Mouse (Mus musculus): ENCODE results near the gene Tanc2. TPM values are rescaled to one million over a fixed set of nuclear protein-coding genes. Genes with fewer than 3 reads are reported as not detected.

Gene Tanc2
- polyA plus RNA-seq, 1 experiment from 2014 or later = 46.7 TPM

DNA sequence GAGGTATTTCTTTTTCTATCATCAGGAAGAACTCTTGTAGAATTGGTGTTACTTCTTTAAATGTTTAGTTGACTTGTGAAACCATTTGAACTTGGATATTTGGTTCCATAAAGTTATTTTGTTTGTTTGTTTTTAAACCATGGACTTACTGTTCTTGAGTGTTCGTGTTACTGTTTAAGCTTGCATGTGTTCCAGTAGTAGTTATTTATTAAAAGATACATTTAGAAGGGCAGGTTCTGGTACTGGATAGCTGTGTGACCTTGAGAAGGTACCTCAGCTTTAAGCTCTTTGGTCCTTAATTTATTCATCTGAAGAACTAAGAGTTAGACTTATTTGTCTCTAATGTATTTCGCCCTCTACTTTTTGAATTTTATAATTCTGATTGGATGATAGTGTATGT is 64.8 kb downstream of the Tanc2 start:
- Histone ChIP-seq H3K36me3 (no peaks in the 10 kb centered on the region), H3K27me3 (replicated peaks) (no peaks in the 10 kb centered on the region), H3K4me2 (no peak overlapping the region), H3K9me3 (replicated peaks) (no peaks in the 10 kb centered on the region), H3K4me1 (peaks cover 4% of the 10 kb centered on the region; the same call in 1 of the 2 replicates), H3K27ac (replicated peaks) (no peak overlapping the region), H3K9ac (replicated peaks) (no peak overlapping the region), H3K4me3 (replicated peaks) (no peak overlapping the region)
- WGBS = 90% methylated on average over 2 of the region's 2 CpGs
- no peak for ATAC-seq (ENCODE audit: low FRiP score)

DNA sequence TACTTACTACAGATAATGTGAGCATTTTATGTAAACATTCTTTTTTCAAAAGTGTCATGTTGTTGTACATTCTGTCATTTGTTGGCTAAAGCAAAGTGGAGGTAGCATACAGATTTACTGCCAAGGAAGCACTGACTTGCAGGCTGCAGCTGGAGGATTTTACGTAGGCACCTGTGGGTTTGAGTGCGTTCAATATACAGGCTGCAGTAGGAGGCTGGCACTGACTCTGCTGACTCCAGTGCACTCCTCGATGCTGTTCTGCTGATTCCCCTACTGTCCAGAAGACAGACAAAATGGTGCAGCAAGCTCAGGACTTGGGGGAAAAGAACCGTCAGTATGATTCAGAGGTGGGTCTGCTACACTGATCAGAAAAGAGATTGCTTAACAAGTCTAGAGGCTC is 65.5 kb downstream of the Tanc2 start:
- peaks cover 4% of the 10 kb centered on the region; the same call in 1 of the 2 replicates for H3K4me1 ChIP-seq
- no peaks in the 10 kb centered on the region for H3K36me3 ChIP-seq
- no peaks in the 10 kb centered on the region for H3K9me3 ChIP-seq (replicated peaks)
- H3K4me3 ChIP-seq (replicated peaks) = no peak overlapping the region
- WGBS = 73% methylated on average over 4 of the region's 4 CpGs
- no peak for ATAC-seq (ENCODE audit: low FRiP score)
- no peak overlapping the region for H3K4me2 ChIP-seq
- H3K27me3 ChIP-seq (replicated peaks) = no peaks in the 10 kb centered on the region
- H3K27ac ChIP-seq (replicated peaks) = no peak overlapping the region
- H3K9ac ChIP-seq (replicated peaks) = no peak overlapping the region

DNA sequence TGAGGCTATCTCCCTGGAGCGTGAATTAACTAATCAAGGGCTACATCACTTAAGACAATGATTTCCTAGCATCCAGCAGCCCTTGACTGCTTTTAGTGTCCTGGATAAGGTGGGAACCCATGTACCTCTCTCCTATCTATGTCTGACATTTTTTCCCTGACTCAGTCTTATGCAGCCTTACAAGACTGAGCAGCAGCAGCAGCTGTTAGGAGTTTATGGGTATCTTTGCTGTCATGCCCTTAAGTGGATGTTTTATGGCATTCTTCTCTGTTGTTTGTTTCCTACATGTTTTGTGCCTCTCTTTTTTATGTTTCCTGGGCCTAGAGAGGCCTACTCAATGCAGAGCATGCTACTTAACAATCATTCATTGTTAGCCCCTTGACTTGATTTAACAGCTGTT is 78.1 kb downstream of the Tanc2 start:
- H3K4me2 ChIP-seq = no peak overlapping the region
- H3K27ac ChIP-seq (replicated peaks) = no peak overlapping the region
- H3K36me3 ChIP-seq = no peaks in the 10 kb centered on the region
- no peaks in the 10 kb centered on the region for H3K9me3 ChIP-seq (replicated peaks)
- no peak for ATAC-seq (ENCODE audit: low FRiP score)
- H3K9ac ChIP-seq (replicated peaks) = no peak overlapping the region
- no peaks in the 10 kb centered on the region for H3K27me3 ChIP-seq (replicated peaks)
- H3K4me3 ChIP-seq (replicated peaks) = no peak overlapping the region
- WGBS = 81% methylated on average over 1 of the region's 1 CpGs
- H3K4me1 ChIP-seq = 0 out of 2 replicates have a peak, but pooled peaks cover 3% of the 10 kb centered on the region

GRCm38 (mm10) chr11:105678996-105679395 is 89.2 kb downstream of the Tanc2 start:
- Histone ChIP-seq H3K9ac (replicated peaks) (no peak overlapping the region), H3K4me1 (no peaks in the 10 kb centered on the region), H3K36me3 (0 out of 2 replicates have a peak, but pooled peaks cover 2% of the 10 kb centered on the region), H3K4me3 (replicated peaks) (no peak overlapping the region), H3K27ac (replicated peaks) (no peak overlapping the region), H3K9me3 (replicated peaks) (no peaks in the 10 kb centered on the region), H3K4me2 (no peak overlapping the region), H3K27me3 (replicated peaks) (no peaks in the 10 kb centered on the region)
- no peak for ATAC-seq (ENCODE audit: low FRiP score)
- 96% methylated on average over 1 of the region's 1 CpGs for WGBS

DNA sequence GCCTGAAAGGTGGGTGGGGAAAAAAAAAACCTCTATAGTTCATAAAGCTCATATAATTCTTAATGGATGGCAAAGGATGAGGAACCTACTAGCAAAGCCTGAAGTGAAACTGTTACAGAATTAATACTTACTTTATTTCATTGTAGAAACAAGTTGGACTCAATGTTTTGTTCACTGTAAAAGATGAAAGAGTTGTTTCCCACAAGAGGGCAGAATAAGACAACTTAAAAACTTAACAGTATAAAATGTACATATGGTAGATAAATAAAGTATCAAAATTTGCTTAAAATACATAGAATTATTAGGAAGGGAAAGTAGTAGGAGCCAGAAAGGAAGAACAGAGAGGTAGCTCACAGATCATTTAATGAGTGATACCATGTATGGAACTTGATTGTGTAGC is 95.0 kb downstream of the Tanc2 start:
- no peaks in the 10 kb centered on the region for H3K4me1 ChIP-seq
- no peak overlapping the region for H3K4me3 ChIP-seq (replicated peaks)
- no peaks in the 10 kb centered on the region for H3K27me3 ChIP-seq (replicated peaks)
- H3K9me3 ChIP-seq (replicated peaks) = no peaks in the 10 kb centered on the region
- no peak for ATAC-seq (ENCODE audit: low FRiP score)
- no peaks in the 10 kb centered on the region for H3K36me3 ChIP-seq
- H3K27ac ChIP-seq (replicated peaks) = no peak overlapping the region
- no peak overlapping the region for H3K9ac ChIP-seq (replicated peaks)
- no peak overlapping the region for H3K4me2 ChIP-seq

DNA sequence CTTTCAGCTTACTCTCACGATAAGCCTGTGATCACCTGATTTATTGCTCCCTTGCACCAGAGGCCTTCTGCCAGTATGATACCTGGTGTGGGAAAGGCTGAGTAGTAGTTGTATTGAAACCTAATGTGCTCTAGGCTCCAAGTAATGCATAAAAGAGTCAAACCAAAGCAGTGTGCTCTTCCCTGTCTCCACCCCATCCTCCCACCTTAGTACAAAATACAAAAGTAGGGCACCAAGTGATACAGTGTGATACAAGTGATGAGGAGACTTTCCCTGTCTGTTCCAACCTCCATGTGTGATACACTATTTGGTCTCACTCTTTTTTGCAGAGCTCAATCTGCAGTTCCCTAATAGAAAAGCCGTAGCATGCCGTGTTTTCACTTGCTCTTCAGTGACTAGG is 110.7 kb downstream of the Tanc2 start:
- Histone ChIP-seq H3K9me3 (replicated peaks) (no peaks in the 10 kb centered on the region), H3K4me3 (replicated peaks) (no peak overlapping the region), H3K4me2 (no peak overlapping the region), H3K27me3 (replicated peaks) (no peaks in the 10 kb centered on the region), H3K36me3 (no peaks in the 10 kb centered on the region), H3K27ac (replicated peaks) (no peak overlapping the region), H3K4me1 (peaks cover 5% of the 10 kb centered on the region; the same call in 1 of the 2 replicates), H3K9ac (replicated peaks) (no peak overlapping the region)
- no peak for ATAC-seq (ENCODE audit: low FRiP score)
- WGBS = 66% methylated on average over 3 of the region's 3 CpGs

GRCm38 (mm10) chr11:105719660-105720059 is 129.9 kb downstream of the Tanc2 start:
- Histone ChIP-seq H3K9ac (replicated peaks) (no peak overlapping the region), H3K4me2 (no peak overlapping the region), H3K4me3 (replicated peaks) (no peak overlapping the region), H3K9me3 (replicated peaks) (no peaks in the 10 kb centered on the region), H3K27ac (replicated peaks) (no peak overlapping the region), H3K27me3 (replicated peaks) (no peaks in the 10 kb centered on the region), H3K4me1 (no peaks in the 10 kb centered on the region), H3K36me3 (no peaks in the 10 kb centered on the region)
- 52% methylated on average over 1 of the region's 1 CpGs for WGBS
- no peak for ATAC-seq (ENCODE audit: low FRiP score)

DNA sequence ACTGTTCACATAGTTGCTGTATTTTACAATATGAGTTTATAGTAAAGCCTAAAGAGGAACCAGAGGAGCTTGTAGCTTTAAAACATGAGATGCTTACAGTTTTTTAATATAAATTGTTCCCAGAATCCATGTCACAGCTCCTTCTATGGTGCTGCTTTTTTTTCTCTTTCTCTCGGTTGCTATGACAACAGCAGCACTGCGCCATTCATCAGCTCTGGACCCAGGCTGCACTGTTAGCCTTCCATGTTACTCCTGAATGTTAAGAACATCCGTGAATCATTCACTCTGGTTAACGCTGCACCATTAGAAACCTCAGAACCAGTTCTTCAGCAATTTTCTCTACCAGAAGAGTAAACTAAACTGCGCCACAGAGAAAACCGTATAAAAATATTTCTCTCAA is 141.8 kb downstream of the Tanc2 start:
- Histone ChIP-seq H3K4me1 (peaks cover 8% of the 10 kb centered on the region), H3K4me3 (replicated peaks) (peak overlapping the region; percentile 27; the same call in 1 of the 2 replicates), H3K27me3 (replicated peaks) (no peaks in the 10 kb centered on the region), H3K9me3 (replicated peaks) (no peaks in the 10 kb centered on the region), H3K36me3 (no peaks in the 10 kb centered on the region), H3K4me2 (peak overlapping the region; percentile 47), H3K27ac (replicated peaks) (peak overlapping the region; percentile 82), H3K9ac (replicated peaks) (no peak overlapping the region)
- 20% methylated on average over 6 of the region's 6 CpGs for WGBS
- peak; percentile 86; the same call in 1 of the 2 replicates for ATAC-seq (ENCODE audit: low FRiP score)

DNA sequence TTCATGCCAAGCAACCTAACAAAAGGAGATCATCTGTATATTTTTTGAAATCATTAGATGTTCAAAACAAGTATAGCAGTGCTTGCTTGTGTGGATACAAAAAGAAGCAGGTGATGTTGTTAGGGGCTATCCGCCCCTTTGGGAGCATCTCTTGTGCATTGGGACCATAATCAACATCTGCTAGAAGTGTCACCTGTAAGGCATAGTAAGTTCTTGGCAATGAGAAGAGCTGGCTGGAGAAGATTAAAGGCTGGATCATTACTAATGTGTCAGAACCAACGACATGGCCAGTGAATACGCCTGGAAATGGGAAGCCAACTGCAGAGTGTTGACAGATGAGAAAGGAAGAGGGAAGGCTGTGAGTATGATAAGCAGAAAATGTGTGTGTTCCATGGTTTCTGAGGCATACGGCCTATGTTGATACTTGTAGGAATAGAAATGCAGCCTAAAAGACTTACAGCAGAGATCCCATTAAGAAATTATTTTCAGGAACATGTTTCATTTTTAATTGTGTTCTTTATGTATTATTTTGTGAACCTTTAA is 142.3 kb downstream of the Tanc2 start:
- H3K27ac ChIP-seq (replicated peaks) = peak overlapping the region; percentile 82
- peak overlapping the region; percentile 27 for H3K4me3 ChIP-seq (replicated peaks)
- no peaks in the 10 kb centered on the region; the same call in 1 of the 2 replicates for H3K36me3 ChIP-seq
- peaks cover 8% of the 10 kb centered on the region for H3K4me1 ChIP-seq
- H3K9me3 ChIP-seq (replicated peaks) = no peaks in the 10 kb centered on the region
- no peaks in the 10 kb centered on the region for H3K27me3 ChIP-seq (replicated peaks)
- peak overlapping the region; percentile 47 for H3K4me2 ChIP-seq
- WGBS = 33% methylated on average over 4 of the region's 4 CpGs
- no peak overlapping the region; the same call in 1 of the 2 replicates for H3K9ac ChIP-seq (replicated peaks)
- no peak; the same call in 1 of the 2 replicates for ATAC-seq (ENCODE audit: low FRiP score)

GRCm38 (mm10) chr11:105743171-105743570 is 153.4 kb downstream of the Tanc2 start:
- Histone ChIP-seq H3K36me3 (no peaks in the 10 kb centered on the region), H3K4me1 (no peaks in the 10 kb centered on the region), H3K9ac (replicated peaks) (no peak overlapping the region), H3K27me3 (replicated peaks) (no peaks in the 10 kb centered on the region), H3K4me3 (replicated peaks) (no peak overlapping the region), H3K9me3 (replicated peaks) (no peaks in the 10 kb centered on the region), H3K27ac (replicated peaks) (no peak overlapping the region), H3K4me2 (no peak overlapping the region)
- 79% methylated on average over 1 of the region's 1 CpGs for WGBS
- ATAC-seq (ENCODE audit: low FRiP score) = no peak

- no peak overlapping the region for H3K9ac ChIP-seq (replicated peaks)
- H3K4me2 ChIP-seq = no peak overlapping the region
- no peak overlapping the region for H3K27ac ChIP-seq (replicated peaks)
- H3K36me3 ChIP-seq = no peaks in the 10 kb centered on the region
- H3K4me3 ChIP-seq (replicated peaks) = no peak overlapping the region
- no peaks in the 10 kb centered on the region for H3K27me3 ChIP-seq (replicated peaks)
- no peaks in the 10 kb centered on the region for H3K4me1 ChIP-seq
- 82% methylated on average over 2 of the region's 2 CpGs for WGBS
- no peak for ATAC-seq (ENCODE audit: low FRiP score)
- H3K9me3 ChIP-seq (replicated peaks) = no peaks in the 10 kb centered on the region
Observed at GRCm38 (mm10) chr11:105749297-105750071, 159.7 kb downstream of the Tanc2 start.

DNA sequence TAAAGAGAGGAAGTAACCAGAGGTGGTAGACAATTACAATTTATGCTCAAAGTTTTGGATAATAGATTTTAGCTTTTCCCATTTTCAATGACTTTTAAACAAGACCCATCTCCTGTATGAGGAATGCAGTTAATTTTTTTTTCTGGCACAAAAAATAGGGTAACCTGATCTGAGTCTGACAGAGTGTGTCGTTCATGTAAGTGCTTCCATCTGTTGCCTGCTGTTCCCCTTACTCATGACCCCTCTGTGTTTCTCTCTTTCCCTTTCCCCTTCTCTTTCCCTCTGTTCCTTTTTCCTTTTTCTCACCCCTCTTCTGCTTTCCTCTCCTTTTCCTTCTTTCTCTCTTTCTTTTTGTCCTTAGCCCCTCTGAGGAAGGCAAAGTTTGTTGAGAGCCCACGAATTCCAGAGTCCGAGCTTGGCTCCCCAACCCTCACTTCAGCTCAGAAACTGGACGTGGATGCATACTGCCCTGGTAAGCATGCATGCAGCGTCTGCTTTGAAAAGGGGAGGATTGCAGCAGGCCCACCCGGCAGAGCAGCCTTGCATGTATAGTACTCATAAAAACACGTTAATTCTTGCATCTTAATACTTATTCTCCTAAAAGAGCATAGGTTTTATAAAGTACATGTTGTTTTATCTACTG is 168.9 kb downstream of the Tanc2 start:
- Histone ChIP-seq H3K9ac (replicated peaks) (no peak overlapping the region), H3K9me3 (replicated peaks) (no peaks in the 10 kb centered on the region), H3K4me2 (no peak overlapping the region), H3K27ac (replicated peaks) (peak overlapping the region; percentile 56), H3K4me1 (peaks cover 10% of the 10 kb centered on the region), H3K27me3 (replicated peaks) (no peaks in the 10 kb centered on the region), H3K36me3 (no peaks in the 10 kb centered on the region), H3K4me3 (replicated peaks) (no peak overlapping the region)
- no peak for ATAC-seq (ENCODE audit: low FRiP score)
- 13% methylated on average over 7 of the region's 7 CpGs for WGBS

Data from neural tube, embryonic 15.5 days (tissue).